Mouse (Mus musculus) embryonic facial prominence, embryonic 10.5 days (tissue): ENCODE measurements around the gene Ndufaf3. TPM values are rescaled to one million over a fixed set of nuclear protein-coding genes. Genes with fewer than 3 reads are reported as not detected.
A peak's percentile ranks its signal among the peaks of the same experiment; 100 is the strongest.

ENCODE experiments used
- DNase-seq: peaks from one replicate; pipeline ENCODE4 v3.0.0-alpha.2; 2017; ENCODE audit warnings: low spot score
- H3K27ac ChIP-seq: fragments of 300-500 bp; sonication (generic); replicated peaks from 2 replicates; pipeline ENCODE4 v1.5.1; 2016; ENCODE audit warnings: mild to moderate bottlenecking
- H3K27me3 ChIP-seq: fragments of 300-500 bp; sonication (generic); replicated peaks from 2 replicates; pipeline ENCODE4 v1.6.1; 2016; ENCODE audit warnings: low read depth, mild to moderate bottlenecking; ENCODE audit not compliant: poor library complexity, severe bottlenecking
- H3K36me3 ChIP-seq: fragments of 300-500 bp; sonication (generic); replicated peaks from 2 replicates; pipeline ENCODE4 v1.6.1; 2016; ENCODE audit warnings: mild to moderate bottlenecking, moderate library complexity
- H3K4me1 ChIP-seq: fragments of 300-500 bp; sonication (generic); 2 replicates; pipeline ENCODE4 v1.6.1; 2016
- H3K4me3 ChIP-seq: fragments of 300-500 bp; sonication (generic); 2 replicates; pipeline ENCODE4 v1.5.1; 2016; ENCODE audit warnings: mild to moderate bottlenecking, moderate library complexity
- H3K9me3 ChIP-seq: fragments of 300-500 bp; sonication (generic); 2 replicates; pipeline ENCODE4 v1.6.1; 2016; ENCODE audit warnings: mild to moderate bottlenecking
- WGBS: fragments of 180-500 bp; shearing (Covaris S2); methylation state at CpG from one replicate; pipeline ENCODE4 v1.1.7; 2016; 5-methylcytosine and 5-hydroxymethylcytosine counted together
- polyA plus RNA-seq: library from polyadenylated mRNA; unstranded; fragments of >200 nt; fragmentation: Nextera tagmentation; extraction: Ambion mirVana; gene quantifications from 2 replicates; pipeline ENCODE4 v1.2.1, GENCODE M21; 2016

The Ndufaf3 gene
- polyA plus RNA-seq, 1 experiment from 2014 or later, result 42.4 TPM

- H3K9me3 ChIP-seq, result no peaks in the 10 kb centered on the region
- H3K27ac ChIP-seq, result peak within 1 kb of the TSS; percentile 91
Measured at GRCm38 (mm10) chr9:108569381-108570206, 2.4 kb upstream of the Ndufaf3 start, which contains the start of gene Dalrd3. Dalrd3 (plus strand) TSS chr9:108569886.

DNA sequence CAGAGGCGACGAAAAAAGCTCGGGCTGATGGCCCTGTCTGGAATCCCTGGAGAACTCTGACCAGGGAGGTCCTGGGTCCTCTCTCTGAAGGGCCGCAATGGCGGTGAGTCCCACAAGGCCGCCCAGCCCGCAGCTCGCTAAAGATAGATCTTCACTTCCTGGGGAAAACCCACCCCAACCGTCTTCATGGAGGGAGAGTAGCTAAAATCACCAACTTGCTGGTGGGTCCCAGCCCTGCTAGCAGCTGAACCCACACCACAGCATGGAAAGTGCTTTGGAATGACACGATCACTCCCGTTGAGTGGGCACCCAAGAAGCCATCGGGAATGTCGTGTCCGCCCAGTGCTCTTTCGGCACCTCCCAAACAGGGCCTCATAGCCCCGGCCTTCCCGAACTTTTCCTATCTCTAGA lies 1.3 kb upstream of the Ndufaf3 start:
- 76% methylated on average over 17 of the region's 17 CpGs for WGBS
- H3K4me3 ChIP-seq, result peak overlapping the region; percentile 69
- no peaks in the 10 kb centered on the region for H3K27me3 ChIP-seq
- H3K4me1 ChIP-seq, result peaks cover 59% of the 10 kb centered on the region
- H3K27ac ChIP-seq, result peak overlapping the region; percentile 91; the same call in 1 of the 2 replicates
- peaks cover 61% of the 10 kb centered on the region for H3K36me3 ChIP-seq
- no peak for DNase-seq
- H3K9me3 ChIP-seq, result no peaks in the 10 kb centered on the region

More at GRCm38 (mm10) chr9:108569381-108570206, 2.4 kb upstream of the Ndufaf3 start, which contains the start of gene Dalrd3:
- Histone ChIP-seq H3K4me3 (peak within 1 kb of the TSS; percentile 69), H3K36me3 (peaks cover 61% of the 10 kb centered on the region), H3K27me3 (no peaks in the 10 kb centered on the region), H3K4me1 (peaks cover 69% of the 10 kb centered on the region)
- DNase-seq, result peak; percentile 96
- 6% methylated on average over 42 of the region's 42 CpGs for WGBS

DNA sequence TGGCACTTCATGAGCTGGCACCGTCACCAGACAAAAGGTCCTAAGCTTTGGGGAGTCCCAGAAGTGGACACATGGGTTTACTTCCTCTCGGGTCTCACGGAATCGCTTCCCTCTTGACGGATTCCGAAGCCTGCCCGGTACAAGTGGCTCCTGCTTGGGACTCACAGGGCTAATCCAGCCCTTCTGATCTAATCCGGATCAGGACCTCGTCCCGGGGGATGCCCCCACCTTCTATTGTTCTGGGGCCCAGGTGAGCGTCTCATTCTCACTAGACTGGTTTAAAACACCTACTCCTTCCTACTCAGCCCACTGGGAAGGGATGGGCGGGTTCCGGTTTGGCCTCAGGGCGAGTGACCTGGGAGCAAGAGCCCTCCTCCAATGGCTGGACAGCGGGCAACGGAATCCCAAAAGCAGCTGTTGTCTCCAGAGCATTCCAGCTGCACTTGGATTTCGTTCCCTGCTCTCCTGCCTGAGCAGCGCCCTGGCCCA lies 741 bp upstream of the Ndufaf3 start:
- peak overlapping the region; percentile 91 for H3K27ac ChIP-seq
- H3K4me1 ChIP-seq, result peaks cover 56% of the 10 kb centered on the region
- H3K4me3 ChIP-seq, result peak overlapping the region; percentile 69
- 3% methylated on average over 18 of the region's 18 CpGs for WGBS
- H3K9me3 ChIP-seq, result no peaks in the 10 kb centered on the region
- H3K36me3 ChIP-seq, result peaks cover 61% of the 10 kb centered on the region
- DNase-seq, result peak; percentile 50
- no peaks in the 10 kb centered on the region for H3K27me3 ChIP-seq

GRCm38 (mm10) chr9:108565881-108566814 lies 1.1 kb downstream of the Ndufaf3 start:
- Histone ChIP-seq H3K9me3 (no peaks in the 10 kb centered on the region), H3K4me3 (peak overlapping the region; percentile 69), H3K27ac (peak overlapping the region; percentile 91), H3K27me3 (no peaks in the 10 kb centered on the region), H3K4me1 (peaks cover 64% of the 10 kb centered on the region), H3K36me3 (peaks cover 61% of the 10 kb centered on the region)
- 12% methylated on average over 35 of the region's 35 CpGs for WGBS
- DNase-seq, result peak; percentile 11

DNA sequence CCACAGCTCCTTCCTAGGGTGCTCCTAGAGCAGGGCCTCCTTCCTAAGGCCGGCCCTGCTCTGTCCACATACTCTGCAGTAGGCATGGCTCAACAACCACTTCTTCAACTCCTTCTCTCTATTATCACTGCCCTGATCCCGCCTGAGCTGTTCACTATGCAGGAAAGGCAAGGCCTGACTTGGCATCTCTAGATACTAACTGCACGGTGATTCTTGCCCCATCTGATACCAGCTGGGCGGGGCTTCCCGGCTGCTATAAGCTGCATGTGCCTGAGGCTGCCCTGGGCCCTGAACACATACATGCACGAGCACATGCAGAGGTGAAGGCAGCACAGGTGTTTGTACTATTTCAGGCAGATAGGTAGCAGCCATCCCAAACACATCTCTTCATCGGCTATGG lies 3.1 kb downstream of the Ndufaf3 start:
- Histone ChIP-seq H3K4me3 (peak overlapping the region; percentile 11; the same call in 1 of the 2 replicates), H3K36me3 (peaks cover 59% of the 10 kb centered on the region), H3K27me3 (no peaks in the 10 kb centered on the region), H3K9me3 (no peaks in the 10 kb centered on the region), H3K27ac (no peak overlapping the region), H3K4me1 (peaks cover 51% of the 10 kb centered on the region)
- DNase-seq, result no peak
- 88% methylated on average over 7 of the region's 7 CpGs for WGBS

GRCm38 (mm10) chr9:108563671-108564070 lies 3.6 kb downstream of the Ndufaf3 start:
- Histone ChIP-seq H3K27ac (no peak overlapping the region), H3K27me3 (no peaks in the 10 kb centered on the region), H3K4me3 (peak overlapping the region; percentile 11; the same call in 1 of the 2 replicates), H3K9me3 (no peaks in the 10 kb centered on the region), H3K4me1 (peaks cover 46% of the 10 kb centered on the region), H3K36me3 (peaks cover 63% of the 10 kb centered on the region)
- no peak for DNase-seq
- 92% methylated on average over 8 of the region's 8 CpGs for WGBS

GRCm38 (mm10) chr9:108560227-108560841 lies 6.9 kb downstream of the Ndufaf3 start, which contains the start of gene Impdh2:
Impdh2 (plus strand) TSS chr9:108560286.
- under 1% methylated on average over 53 of the region's 53 CpGs for WGBS
- H3K9me3 ChIP-seq, result no peaks in the 10 kb centered on the region
- peak; percentile 96 for DNase-seq
- H3K27me3 ChIP-seq, result no peaks in the 10 kb centered on the region
- H3K4me3 ChIP-seq, result peak within 1 kb of the TSS; percentile 60
- H3K4me1 ChIP-seq, result peaks cover 16% of the 10 kb centered on the region
- peaks cover 86% of the 10 kb centered on the region for H3K36me3 ChIP-seq
- peak within 1 kb of the TSS; percentile 80 for H3K27ac ChIP-seq

DNA sequence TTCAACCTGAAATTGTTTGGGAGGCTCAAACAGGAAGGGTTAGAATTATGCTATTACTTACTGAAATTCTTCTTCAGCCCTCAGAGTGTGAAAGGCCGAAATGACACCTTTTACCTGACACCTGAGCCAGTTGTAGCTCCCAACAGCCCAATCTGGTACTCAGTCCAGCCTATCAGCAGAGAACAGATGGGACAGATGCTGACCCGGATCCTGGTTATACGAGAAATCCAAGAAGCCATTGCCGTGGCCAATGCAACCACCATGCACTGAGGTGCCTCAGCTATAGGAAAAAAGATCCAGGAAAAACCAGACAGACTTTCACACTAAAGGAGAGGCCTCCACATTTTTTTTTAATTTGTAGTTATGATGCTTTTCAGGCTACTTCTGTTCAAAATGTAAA lies 8.1 kb downstream of the Ndufaf3 start:
- peaks cover 16% of the 10 kb centered on the region for H3K4me1 ChIP-seq
- WGBS, result 92% methylated on average over 4 of the region's 4 CpGs
- H3K4me3 ChIP-seq, result no peak overlapping the region
- DNase-seq, result no peak
- H3K9me3 ChIP-seq, result no peaks in the 10 kb centered on the region
- H3K36me3 ChIP-seq, result peaks cover 86% of the 10 kb centered on the region
- H3K27ac ChIP-seq, result no peak overlapping the region
- no peaks in the 10 kb centered on the region for H3K27me3 ChIP-seq

GRCm38 (mm10) chr9:108546875-108547274 lies 20.4 kb downstream of the Ndufaf3 start:
- WGBS, result 94% methylated on average over 1 of the region's 1 CpGs
- Histone ChIP-seq H3K4me1 (no peaks in the 10 kb centered on the region), H3K4me3 (no peak overlapping the region), H3K27me3 (no peaks in the 10 kb centered on the region), H3K36me3 (peaks cover 99% of the 10 kb centered on the region), H3K9me3 (no peaks in the 10 kb centered on the region), H3K27ac (no peak overlapping the region)
- DNase-seq, result no peak

GRCm38 (mm10) chr9:108545986-108546385 lies 21.2 kb downstream of the Ndufaf3 start:
- Histone ChIP-seq H3K9me3 (no peaks in the 10 kb centered on the region), H3K36me3 (peaks cover 99% of the 10 kb centered on the region)
- 95% methylated on average over 3 of the region's 3 CpGs for WGBS

DNA sequence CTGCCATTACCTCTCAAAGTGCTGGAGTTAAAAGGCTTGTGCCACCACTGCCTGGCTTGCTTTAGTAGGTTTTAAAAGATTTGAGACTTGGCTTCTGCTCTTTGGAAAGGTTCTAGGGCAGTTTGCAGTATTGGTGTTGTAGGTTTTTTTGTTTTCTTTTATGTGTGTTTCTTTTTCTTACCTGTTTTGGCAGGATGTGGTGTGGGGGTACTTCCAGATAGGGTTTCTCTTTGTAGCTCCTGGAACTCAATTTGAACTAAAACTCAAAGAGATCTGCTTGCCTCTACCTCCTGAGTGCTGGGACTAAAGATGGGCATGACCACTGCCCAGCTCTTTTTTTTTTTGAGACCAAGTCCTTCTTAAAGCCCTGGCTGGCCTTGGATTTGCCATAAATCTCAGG lies 26.4 kb downstream of the Ndufaf3 start:
- no peaks in the 10 kb centered on the region for H3K9me3 ChIP-seq
- no peak for DNase-seq
- no peak overlapping the region for H3K27ac ChIP-seq
- no peaks in the 10 kb centered on the region for H3K27me3 ChIP-seq
- no peaks in the 10 kb centered on the region for H3K4me1 ChIP-seq
- no peak overlapping the region for H3K4me3 ChIP-seq
- peaks cover 99% of the 10 kb centered on the region for H3K36me3 ChIP-seq

More at GRCm38 (mm10) chr9:108545986-108546385, 21.2 kb downstream of the Ndufaf3 start:
- no peak overlapping the region for H3K4me3 ChIP-seq
- H3K27ac ChIP-seq, result no peak overlapping the region
- no peaks in the 10 kb centered on the region for H3K4me1 ChIP-seq
- H3K27me3 ChIP-seq, result no peaks in the 10 kb centered on the region
- DNase-seq, result no peak

- Histone ChIP-seq H3K4me1 (no peaks in the 10 kb centered on the region), H3K27ac (no peak overlapping the region), H3K9me3 (no peaks in the 10 kb centered on the region), H3K27me3 (no peaks in the 10 kb centered on the region), H3K4me3 (no peak overlapping the region), H3K36me3 (peaks cover 94% of the 10 kb centered on the region)
- WGBS, result 85% methylated on average over 1 of the region's 1 CpGs
- no peak for DNase-seq
Measured at GRCm38 (mm10) chr9:108531496-108531895, 35.7 kb downstream of the Ndufaf3 start.
